Mouse (Mus musculus) cortical plate, adult 2 months (tissue): ENCODE measurements around the gene Nphs1. TPM values are rescaled to one million over a fixed set of nuclear protein-coding genes. Genes with fewer than 3 reads are reported as not detected.

Experiments
- H3K27ac ChIP-seq: fragments of 200-500 bp; 2 replicates; pipeline ENCODE4 v1.5.1; 2012; ENCODE audit warnings: low read length, control low read depth, inconsistent platforms; ENCODE audit not compliant: insufficient read depth
- H3K4me1 ChIP-seq: fragments of 200-500 bp; 2 replicates; pipeline ENCODE4 v1.6.1; 2011; ENCODE audit warnings: low read length; ENCODE audit not compliant: control insufficient read depth, insufficient read depth
- H3K4me3 ChIP-seq: fragments of 200-500 bp; 2 replicates; pipeline ENCODE4 v1.5.1; 2011; ENCODE audit warnings: mild to moderate bottlenecking, low read length, control low read depth; ENCODE audit not compliant: insufficient read depth
- CTCF ChIP-seq: fragments of 200-500 bp; IDR thresholded peaks from 2 replicates; pipeline ENCODE4 v1.5.1; 2011; ENCODE audit warnings: mild to moderate bottlenecking, control low read depth, low read length; ENCODE audit not compliant: insufficient read depth; ENCODE audit errors: extremely low read depth
- POLR2A ChIP-seq: fragments of 200-500 bp; IDR thresholded peaks from 2 replicates; pipeline ENCODE4 v1.6.1; 2011; ENCODE audit warnings: mild to moderate bottlenecking, low read length, control low read depth; ENCODE audit not compliant: insufficient read depth; ENCODE audit errors: extremely low read depth
- polyA plus RNA-seq: library from polyadenylated mRNA; depleted of rRNA; stranded (reverse); fragments of >200 nt; gene quantifications from 2 replicates; pipeline ENCODE4 v1.2.3, GENCODE M21; 2012

Gene Nphs1
- polyA plus RNA-seq, 1 experiment = 1.4 TPM

GRCm38 (mm10) chr7:30421175-30421889 is 36.8 kb upstream of the Nphs1 start, which contains the start of gene Nfkbid:
Gene Nfkbid, plus strand, starts transcription at chr7:30421732.
- no peak for TF ChIP-seq CTCF
- TF ChIP-seq POLR2A = no peak
- Histone ChIP-seq H3K27ac (peak within 1 kb of the TSS; percentile 68), H3K4me1 (no peaks in the 10 kb centered on the region), H3K4me3 (peak within 1 kb of the TSS; percentile 70)

- Histone ChIP-seq H3K4me3 (peak overlapping the region; percentile 70), H3K27ac (peak overlapping the region; percentile 68; the same call in 1 of the 2 replicates), H3K4me1 (no peaks in the 10 kb centered on the region)
- no peak for TF ChIP-seq CTCF
- TF ChIP-seq POLR2A = no peak; the same call in 1 of the 2 replicates
Observed at GRCm38 (mm10) chr7:30421890-30422435, 36.2 kb upstream of the Nphs1 start.

DNA sequence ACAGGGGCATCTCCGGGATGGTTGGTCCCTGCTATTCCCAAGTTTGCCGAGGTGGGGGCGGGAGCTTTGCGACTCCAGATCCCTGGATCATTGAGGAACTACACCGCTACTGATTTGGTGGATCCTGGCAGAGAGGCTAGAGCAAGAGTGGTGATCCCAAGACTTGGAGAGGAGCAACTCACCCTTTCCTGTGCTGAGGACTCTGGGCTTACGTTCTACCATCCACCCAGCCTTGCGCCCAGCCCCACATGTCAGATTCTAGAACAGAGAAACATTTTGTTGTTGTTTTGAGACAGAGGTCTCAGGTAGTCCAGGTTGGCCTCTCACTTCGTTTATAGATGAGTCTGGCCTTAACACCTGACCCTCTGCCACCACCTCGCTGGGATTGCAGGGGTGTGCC is 35.6 kb upstream of the Nphs1 start:
- Histone ChIP-seq H3K4me1 (no peaks in the 10 kb centered on the region), H3K27ac (peak overlapping the region; percentile 68), H3K4me3 (peak overlapping the region; percentile 70)
- no peak for TF ChIP-seq POLR2A
- no peak for TF ChIP-seq CTCF

DNA sequence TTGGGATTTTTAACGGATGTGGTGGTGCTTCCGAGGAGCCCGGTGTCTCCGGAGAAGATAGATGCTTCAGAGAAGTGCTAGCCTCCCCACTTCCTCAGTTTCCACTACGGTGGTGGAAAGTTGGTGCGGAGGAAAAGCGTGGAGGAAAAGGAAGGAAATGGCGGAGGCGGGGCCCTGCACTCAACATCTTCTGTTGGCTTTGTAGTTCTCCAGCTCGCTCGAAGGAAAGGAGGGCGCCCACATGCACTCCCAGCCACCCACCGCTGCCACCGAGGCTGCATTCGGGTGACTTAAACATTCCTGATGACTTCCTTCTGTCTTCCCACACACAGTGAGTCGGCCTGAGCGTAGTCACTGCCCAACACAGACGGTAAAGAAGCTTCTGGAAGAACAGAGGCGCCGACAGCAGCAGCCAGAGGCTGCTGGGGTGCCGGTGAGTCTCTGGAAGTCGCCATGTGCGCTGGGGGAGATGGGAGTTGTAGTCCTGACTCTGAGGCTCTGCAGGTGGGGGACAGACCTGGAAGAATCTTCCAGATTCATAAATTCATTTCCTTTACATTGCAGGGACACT is 35.0 kb upstream of the Nphs1 start:
- Histone ChIP-seq H3K27ac (peak overlapping the region; percentile 68), H3K4me3 (peak overlapping the region; percentile 70), H3K4me1 (no peaks in the 10 kb centered on the region)
- TF ChIP-seq POLR2A (0 out of 2 replicates have a peak, but pooled peaks have one; percentile 30), CTCF (no peak)

GRCm38 (mm10) chr7:30429327-30429726 is 28.8 kb upstream of the Nphs1 start:
- Histone ChIP-seq H3K4me1 (no peaks in the 10 kb centered on the region; the same call in 1 of the 2 replicates), H3K4me3 (no peak overlapping the region)
- TF ChIP-seq POLR2A (no peak), CTCF (no peak)

GRCm38 (mm10) chr7:30430191-30430590 is 27.9 kb upstream of the Nphs1 start:
- H3K4me1 ChIP-seq = no peaks in the 10 kb centered on the region; the same call in 1 of the 2 replicates
- TF ChIP-seq CTCF (no peak), POLR2A (no peak)
- H3K27ac ChIP-seq = no peak overlapping the region
- H3K4me3 ChIP-seq = no peak overlapping the region

More at GRCm38 (mm10) chr7:30429327-30429726, 28.8 kb upstream of the Nphs1 start:
- no peak overlapping the region for H3K27ac ChIP-seq

DNA sequence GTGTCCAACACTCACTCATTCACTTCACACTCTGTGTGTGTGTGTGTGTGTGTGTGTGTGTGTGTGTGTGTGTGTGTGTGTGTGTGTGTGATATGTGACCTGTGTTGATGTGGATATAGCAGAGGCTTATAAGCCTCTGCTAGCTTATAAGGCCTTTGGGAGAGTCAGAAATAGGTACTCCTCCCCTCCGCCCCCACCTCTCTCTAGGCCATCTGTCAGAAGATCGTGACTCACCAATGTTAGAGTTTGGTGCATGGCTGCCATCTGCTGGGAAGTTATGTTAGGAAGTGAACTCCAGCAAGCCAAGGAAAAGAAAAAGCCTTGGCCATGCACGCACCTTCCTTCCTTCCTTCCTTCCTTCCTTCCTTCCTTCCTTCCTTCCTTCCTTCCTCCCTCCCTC is 26.3 kb upstream of the Nphs1 start:
- Histone ChIP-seq H3K27ac (peak overlapping the region; percentile 43; the same call in 1 of the 2 replicates), H3K4me1 (no peaks in the 10 kb centered on the region; the same call in 1 of the 2 replicates), H3K4me3 (no peak overlapping the region)
- no peak for TF ChIP-seq POLR2A
- TF ChIP-seq CTCF = peak; percentile 81

- H3K4me1 ChIP-seq = no peaks in the 10 kb centered on the region; the same call in 1 of the 2 replicates
- no peak for TF ChIP-seq POLR2A
- no peak for TF ChIP-seq CTCF
- no peak overlapping the region for H3K4me3 ChIP-seq
- no peak overlapping the region for H3K27ac ChIP-seq
Observed at GRCm38 (mm10) chr7:30434238-30434637, 23.9 kb upstream of the Nphs1 start.

GRCm38 (mm10) chr7:30434701-30435100 is 23.4 kb upstream of the Nphs1 start:
- no peak for TF ChIP-seq POLR2A
- TF ChIP-seq CTCF = no peak
- H3K4me1 ChIP-seq = no peaks in the 10 kb centered on the region; the same call in 1 of the 2 replicates
- H3K4me3 ChIP-seq = no peak overlapping the region
- H3K27ac ChIP-seq = no peak overlapping the region

DNA sequence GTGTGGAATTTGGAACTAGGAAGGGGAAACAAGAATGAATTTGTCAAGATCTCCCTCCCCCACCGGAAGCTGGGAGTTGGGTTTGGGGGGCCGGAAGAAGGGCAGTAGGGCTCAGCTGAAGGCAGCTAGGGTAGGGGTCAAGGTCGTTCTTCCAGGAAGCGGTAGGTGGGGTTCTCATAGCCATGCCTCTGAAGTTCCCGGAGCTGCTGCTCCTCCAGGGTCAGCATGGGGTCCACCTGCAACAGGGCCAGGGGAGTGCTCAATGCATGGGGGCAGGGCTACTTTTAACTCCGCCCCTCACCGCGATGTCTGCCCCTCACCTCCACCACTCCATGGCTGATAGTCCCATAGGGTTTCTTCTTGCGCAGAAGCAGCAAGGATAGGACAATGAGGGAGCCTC is 23.0 kb upstream of the Nphs1 start:
- Histone ChIP-seq H3K27ac (no peak overlapping the region), H3K4me3 (no peak overlapping the region), H3K4me1 (no peaks in the 10 kb centered on the region; the same call in 1 of the 2 replicates)
- TF ChIP-seq CTCF = no peak
- no peak for TF ChIP-seq POLR2A
